Mouse (Mus musculus): ENCODE measurements around the gene Cdh1. TPM values are rescaled to one million over a fixed set of nuclear protein-coding genes. Genes with fewer than 3 reads are reported as not detected.

Cdh1 gene
- total and polyA plus RNA-seq, 3 experiments: 0.13 TPM; not detected in 2

DNA sequence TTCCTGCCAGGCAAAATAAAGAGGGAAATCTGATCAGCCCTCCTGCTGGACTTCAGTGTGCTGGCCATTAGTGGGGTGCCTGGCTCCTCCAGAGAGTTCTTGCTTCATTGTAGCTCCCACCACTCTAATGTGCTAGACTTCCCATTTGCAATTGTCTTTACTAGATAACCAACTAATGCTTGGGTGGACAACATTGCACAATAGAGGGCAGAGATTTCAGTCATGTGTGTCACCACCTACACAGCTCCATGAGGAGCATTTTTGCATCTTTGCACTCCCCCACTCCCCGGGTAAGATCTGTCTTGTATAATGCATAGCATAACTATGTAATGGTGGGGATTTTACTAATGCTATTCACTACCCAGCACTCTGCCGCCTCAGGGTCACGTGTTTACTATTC lies 21.6 kb downstream of the Cdh1 start:
- in situ Hi-C loops (cut with MboI; ENCODE audit: low pct_ligation_motif_present, low pct_unique_long_range_greater_than_20kb, low sequenced_read_pairs): no loop called here
- no peaks in the 10 kb centered on the region for H3K9me3 ChIP-seq (replicated peaks; ENCODE audit: low read length)
- dilution Hi-C loops (cut with MboI; ENCODE audit: extremely low pct_ligation_motif_present, extremely low pct_unique_long_range_greater_than_20kb, low sequenced_read_pairs): no loop called here
- no peak for DNase-seq (ENCODE audit: extremely low read depth)
- H3K4me3 ChIP-seq (replicated peaks in 1 of 3; ENCODE audit: low read depth in 2 of 3, low read length in 2 of 3, poor library complexity in 1 of 3): no peak overlapping the region
- no peak overlapping the region for H3K9ac ChIP-seq (ENCODE audit: insufficient read depth, low read depth)
- no peaks in the 10 kb centered on the region for H3K79me2 ChIP-seq (replicated peaks; ENCODE audit: control insufficient read depth, extremely low read depth, insufficient read depth, poor library complexity, severe bottlenecking)
- no peak overlapping the region for H3K27ac ChIP-seq (ENCODE audit: insufficient read depth, low read depth)
- H3K4me2 ChIP-seq (ENCODE audit: insufficient read depth, low read depth, poor library complexity, severe bottlenecking): no peak overlapping the region
- no peak for TF ChIP-seq RCOR1 (conservative IDR thresholded peaks at IDR 0.05; ENCODE audit: low read depth, low read length)
- no peak for TF ChIP-seq E2F4 (IDR thresholded peaks at IDR 0.05; ENCODE audit: insufficient replicate concordance, low read depth, low read length)
- TF ChIP-seq ZMIZ1 (IDR thresholded peaks at IDR 0.05; ENCODE audit: low read depth, low read length): no peak
- TF ChIP-seq MYC (IDR thresholded peaks at IDR 0.05; ENCODE audit: low read depth, low read length): no peak
- no peaks in the 10 kb centered on the region for H3K27me3 ChIP-seq (replicated peaks)
- H3K4me1 ChIP-seq (ENCODE audit: control insufficient read depth in 1 of 2, insufficient read depth in 2 of 2): no peaks in the 10 kb centered on the region
- no peaks in the 10 kb centered on the region for H3K36me3 ChIP-seq (replicated peaks in 1 of 2; ENCODE audit: control insufficient read depth in 1 of 2, insufficient read depth in 1 of 2, low read length in 1 of 2)

DNA sequence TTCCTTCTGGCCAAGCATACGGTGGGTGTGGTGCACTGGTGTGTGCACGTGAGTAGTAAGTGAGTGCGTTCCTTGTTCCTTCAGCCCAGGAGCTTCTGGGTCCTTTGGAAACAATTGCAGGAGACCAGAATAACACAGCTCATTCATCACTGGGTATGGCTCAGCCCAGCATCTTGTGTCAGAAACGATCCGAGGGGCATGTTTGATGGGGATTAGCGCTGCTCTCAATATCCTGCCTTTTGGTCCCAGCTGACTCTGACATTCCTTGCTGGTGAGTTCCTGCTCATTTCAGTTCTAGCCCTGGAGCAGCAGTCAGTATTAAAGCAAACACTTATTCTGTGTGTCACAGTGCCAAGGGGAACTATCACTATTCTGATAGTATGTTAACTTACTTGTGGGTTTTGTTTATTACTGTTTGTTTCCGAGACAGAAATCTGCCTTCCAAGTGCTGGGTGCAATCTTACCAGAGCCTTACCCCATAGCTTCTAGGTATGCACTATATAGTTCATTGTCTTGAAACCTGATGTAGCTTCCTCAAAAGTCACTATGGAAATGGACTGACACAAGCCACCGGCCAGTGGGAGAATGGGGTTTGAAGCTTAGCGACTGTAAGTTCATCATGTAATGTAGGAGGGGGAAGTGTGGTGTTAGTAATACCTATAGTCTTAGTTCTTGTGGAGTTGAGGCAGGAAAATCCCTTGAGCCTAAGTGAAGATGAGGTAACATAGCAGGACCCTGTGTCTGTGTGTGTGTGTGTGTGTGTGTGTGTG lies 23.1 kb downstream of the Cdh1 start:
- Histone ChIP-seq H3K27me3 (replicated peaks) (no peaks in the 10 kb centered on the region), H3K79me2 (replicated peaks; ENCODE audit: control insufficient read depth, extremely low read depth, insufficient read depth, poor library complexity, severe bottlenecking) (no peaks in the 10 kb centered on the region), H3K36me3 (replicated peaks in 1 of 2; ENCODE audit: control insufficient read depth in 1 of 2, insufficient read depth in 1 of 2, low read length in 1 of 2) (no peaks in the 10 kb centered on the region), H3K4me3 (replicated peaks in 1 of 3; ENCODE audit: low read depth in 2 of 3, low read length in 2 of 3, poor library complexity in 1 of 3) (no peak overlapping the region), H3K27ac (ENCODE audit: insufficient read depth, low read depth) (no peak overlapping the region), H3K9ac (ENCODE audit: insufficient read depth, low read depth) (no peak overlapping the region), H3K4me2 (ENCODE audit: insufficient read depth, low read depth, poor library complexity, severe bottlenecking) (no peak overlapping the region), H3K9me3 (replicated peaks; ENCODE audit: low read length) (no peaks in the 10 kb centered on the region), H3K4me1 (ENCODE audit: control insufficient read depth in 1 of 2, insufficient read depth in 2 of 2) (no peaks in the 10 kb centered on the region)
- no peak for TF ChIP-seq HCFC1 (IDR thresholded peaks at IDR 0.05; ENCODE audit: low read depth, low read length)
- 0 out of 2 replicates have a peak, but pooled peaks have one; percentile 18 for TF ChIP-seq BHLHE40 (IDR thresholded peaks at IDR 0.05; ENCODE audit: low read depth, low read length)
- dilution Hi-C loops (cut with MboI; ENCODE audit: extremely low pct_ligation_motif_present, extremely low pct_unique_long_range_greater_than_20kb, low sequenced_read_pairs) (no loop called here), in situ Hi-C loops (cut with MboI; ENCODE audit: low pct_ligation_motif_present, low pct_unique_long_range_greater_than_20kb, low sequenced_read_pairs) (no loop called here)
- DNase-seq (ENCODE audit: extremely low read depth): no peak

DNA sequence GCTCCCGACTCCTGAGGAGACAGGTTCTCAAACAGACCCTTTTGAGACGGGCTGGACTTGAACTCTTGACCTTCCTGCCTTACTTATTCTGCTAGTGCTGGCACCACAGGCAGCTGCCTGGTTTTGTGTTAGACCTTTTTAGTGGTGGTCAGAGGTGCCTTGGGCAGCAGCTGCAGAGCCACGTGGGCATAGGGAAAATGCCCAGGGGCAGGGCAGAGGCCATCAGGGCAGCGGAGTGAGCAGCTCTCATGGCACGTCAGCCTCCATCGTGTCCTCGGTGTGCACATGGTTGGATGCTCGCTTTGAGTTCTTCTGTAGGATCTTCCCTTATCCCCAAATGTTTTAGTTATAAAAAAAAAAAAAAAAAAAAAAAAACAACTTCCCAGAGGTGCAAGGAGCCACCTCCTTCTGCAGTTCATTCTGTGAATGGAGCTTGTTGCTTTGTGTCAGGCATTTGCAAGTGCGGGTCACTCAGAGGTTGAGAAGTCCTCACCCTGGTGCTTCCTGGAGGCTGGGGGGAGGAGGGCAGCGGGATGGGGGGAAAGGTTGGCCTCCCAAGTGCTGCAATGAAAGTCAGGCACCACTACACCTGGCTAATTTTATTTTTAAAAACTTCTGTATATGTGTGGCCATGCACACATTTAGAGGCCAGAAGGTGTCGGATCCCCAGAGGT lies 25.3 kb downstream of the Cdh1 start:
- Histone ChIP-seq H3K27me3 (replicated peaks) (no peaks in the 10 kb centered on the region), H3K4me3 (replicated peaks in 1 of 3; ENCODE audit: low read depth in 2 of 3, low read length in 2 of 3, poor library complexity in 1 of 3) (no peak overlapping the region), H3K36me3 (replicated peaks in 1 of 2; ENCODE audit: control insufficient read depth in 1 of 2, insufficient read depth in 1 of 2, low read length in 1 of 2) (no peaks in the 10 kb centered on the region), H3K27ac (ENCODE audit: insufficient read depth, low read depth) (no peak overlapping the region), H3K9ac (ENCODE audit: insufficient read depth, low read depth) (no peak overlapping the region), H3K9me3 (replicated peaks; ENCODE audit: low read length) (no peaks in the 10 kb centered on the region), H3K79me2 (replicated peaks; ENCODE audit: control insufficient read depth, extremely low read depth, insufficient read depth, poor library complexity, severe bottlenecking) (no peaks in the 10 kb centered on the region), H3K4me1 (ENCODE audit: control insufficient read depth in 1 of 2, insufficient read depth in 2 of 2) (peaks cover 0 to 4% of the 10 kb centered on the region in 2 experiments; a peak in 2 of 4 replicates), H3K4me2 (ENCODE audit: insufficient read depth, low read depth, poor library complexity, severe bottlenecking) (no peak overlapping the region)
- dilution Hi-C loops (cut with MboI; ENCODE audit: extremely low pct_ligation_motif_present, extremely low pct_unique_long_range_greater_than_20kb, low sequenced_read_pairs) (no loop called here), in situ Hi-C loops (cut with MboI; ENCODE audit: low pct_ligation_motif_present, low pct_unique_long_range_greater_than_20kb, low sequenced_read_pairs) (no loop called here)
- no peak for DNase-seq (ENCODE audit: extremely low read depth)
- no peak for TF ChIP-seq NELFE (IDR thresholded peaks at IDR 0.05; ENCODE audit: low read depth, low read length)
- no peak for TF ChIP-seq CHD2 (IDR thresholded peaks at IDR 0.05; ENCODE audit: low read length)
- TF ChIP-seq GABPA (IDR thresholded peaks at IDR 0.05; ENCODE audit: insufficient replicate concordance, low read depth, low read length): no peak
- TF ChIP-seq JUND (conservative IDR thresholded peaks at IDR 0.05; ENCODE audit: low read depth, low read length): no peak
- no peak for TF ChIP-seq MYC (IDR thresholded peaks at IDR 0.05; ENCODE audit: low read depth, low read length)
- TF ChIP-seq ZNF384 (IDR thresholded peaks at IDR 0.05; ENCODE audit: low read depth, low read length): no peak
- no peak for TF ChIP-seq USF2 (conservative IDR thresholded peaks at IDR 0.05; ENCODE audit: low read depth, low read length)
- no peak for TF ChIP-seq EP300 (IDR thresholded peaks at IDR 0.05; ENCODE audit: low read length)
- TF ChIP-seq KAT2A (IDR thresholded peaks at IDR 0.05; ENCODE audit: insufficient replicate concordance, low read length): no peak
- TF ChIP-seq MAFK (IDR thresholded peaks at IDR 0.05; ENCODE audit: insufficient replicate concordance, low read length): no peak
- no peak for TF ChIP-seq JUN (IDR thresholded peaks at IDR 0.05; ENCODE audit: insufficient read depth, low read depth, low read length)
- TF ChIP-seq SIN3A (IDR thresholded peaks at IDR 0.05; ENCODE audit: low read length): no peak
